Mouse (Mus musculus) forebrain, embryonic 10.5 days (tissue): ENCODE results near the gene Ppp4c. TPM values are rescaled to one million over a fixed set of nuclear protein-coding genes. Genes with fewer than 3 reads are reported as not detected.

Source experiments
- DNase-seq: peaks from one replicate; pipeline ENCODE4 v3.0.0-alpha.2; 2017; ENCODE audit warnings: low spot score; ENCODE audit errors: extremely low spot score
- H3K27ac ChIP-seq: fragments of 300-500 bp; sonication (generic); 2 replicates; pipeline ENCODE4 v1.5.1; 2016; ENCODE audit warnings: mild to moderate bottlenecking
- H3K27me3 ChIP-seq: fragments of 300-500 bp; sonication (generic); 2 replicates; pipeline ENCODE4 v1.6.1; 2016; ENCODE audit warnings: mild to moderate bottlenecking; ENCODE audit not compliant: poor library complexity, severe bottlenecking
- H3K36me3 ChIP-seq: fragments of 300-500 bp; sonication (generic); replicated peaks from 2 replicates; pipeline ENCODE4 v1.6.1; 2016; ENCODE audit warnings: mild to moderate bottlenecking, moderate library complexity
- H3K4me1 ChIP-seq: fragments of 300-500 bp; sonication (generic); 2 replicates; pipeline ENCODE4 v1.6.1; 2016
- H3K4me3 ChIP-seq: fragments of 300-500 bp; sonication (generic); 2 replicates; pipeline ENCODE4 v1.5.1; 2016; ENCODE audit warnings: mild to moderate bottlenecking, moderate library complexity
- H3K9me3 ChIP-seq: fragments of 300-500 bp; sonication (generic); 2 replicates; pipeline ENCODE4 v1.6.1; 2016; ENCODE audit warnings: mild to moderate bottlenecking, moderate library complexity
- WGBS: fragments of 180-500 bp; shearing (Covaris S2); methylation state at CpG from one replicate; pipeline ENCODE4 v1.1.7; 2016; 5-methylcytosine and 5-hydroxymethylcytosine counted together
- polyA plus RNA-seq: library from polyadenylated mRNA; unstranded; fragments of >200 nt; fragmentation: Nextera tagmentation; extraction: Ambion mirVana; gene quantifications from 2 replicates; pipeline ENCODE4 v1.2.1, GENCODE M21; 2016

The Ppp4c gene
- polyA plus RNA-seq, 1 experiment from 2014 or later: 423 TPM

DNA sequence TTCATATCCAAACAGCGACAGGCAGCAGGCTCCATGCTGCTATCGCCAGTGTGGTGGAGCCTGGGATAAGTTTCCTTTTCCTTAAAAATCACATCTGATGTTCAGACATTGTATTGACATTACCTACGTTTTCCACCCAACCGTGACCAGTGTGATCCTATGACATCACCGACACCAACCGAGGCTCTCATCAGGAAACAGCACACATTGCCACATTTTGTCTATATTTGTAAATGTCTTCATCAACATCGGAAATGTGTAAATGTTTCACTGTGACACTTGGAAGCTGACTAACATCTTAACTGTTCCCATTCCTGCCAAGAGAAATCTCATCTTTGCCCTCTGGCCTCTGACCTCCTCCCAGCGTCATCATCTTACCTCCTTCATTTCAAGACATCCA is 56.2 kb downstream of the Ppp4c start:
- WGBS: 84% methylated on average over 8 of the region's 8 CpGs
- no peak for DNase-seq
- H3K4me1 ChIP-seq: no peaks in the 10 kb centered on the region
- no peak overlapping the region for H3K4me3 ChIP-seq
- H3K36me3 ChIP-seq: no peaks in the 10 kb centered on the region
- no peaks in the 10 kb centered on the region for H3K9me3 ChIP-seq
- H3K27ac ChIP-seq: no peak overlapping the region
- H3K27me3 ChIP-seq: no peaks in the 10 kb centered on the region

Other genes starting within 250 kb of the Ppp4c start
- 230 and 233 TPM in 2 replicates for gene Eif3c, start 226.1 kb downstream of the Ppp4c start, polyA plus RNA-seq
- 0.67 and 0.79 TPM in 2 replicates for gene Apobr, start 207.6 kb downstream of the Ppp4c start, polyA plus RNA-seq
- gene Cln3, start 206.7 kb downstream of the Ppp4c start, polyA plus RNA-seq: 20.7 and 25.8 TPM in 2 replicates
- gene Il27, start 197.6 kb downstream of the Ppp4c start, polyA plus RNA-seq: not detected in 2 replicates
- gene Nupr1, start 161.6 kb downstream of the Ppp4c start, polyA plus RNA-seq: 1.3 and 2.0 TPM in 2 replicates
- gene Sgf29, start 143.2 kb downstream of the Ppp4c start, polyA plus RNA-seq: 61.1 and 64.5 TPM in 2 replicates
- 0.16 and 0.40 TPM in 2 replicates for gene Sult1a1, start 116.1 kb downstream of the Ppp4c start, polyA plus RNA-seq
- gene Bola2, start 97.1 kb downstream of the Ppp4c start, polyA plus RNA-seq: 213 and 216 TPM in 2 replicates
- 13.5 and 14.0 TPM in 2 replicates for gene Slx1b, start 96.7 kb downstream of the Ppp4c start, polyA plus RNA-seq
- 33.6 and 40.3 TPM in 2 replicates for gene Coro1a, start 84.7 kb downstream of the Ppp4c start, polyA plus RNA-seq
- gene Mapk3, start 32.9 kb downstream of the Ppp4c start, polyA plus RNA-seq: 54.4 and 55.7 TPM in 2 replicates
- 0.77 and 0.98 TPM in 2 replicates for gene Gdpd3, start 26.2 kb downstream of the Ppp4c start, polyA plus RNA-seq
- 28.9 and 35.0 TPM in 2 replicates for gene Ypel3, start 15.5 kb downstream of the Ppp4c start, polyA plus RNA-seq
- gene Tbx6, start 11.0 kb downstream of the Ppp4c start, polyA plus RNA-seq: 0.32 and 0.61 TPM in 2 replicates
- gene Fam57b, start 5.2 kb upstream of the Ppp4c start, polyA plus RNA-seq: 2.6 and 2.9 TPM in 2 replicates
- not detected in 2 replicates for gene 4930451I11Rik, start 39.1 kb upstream of the Ppp4c start, polyA plus RNA-seq
- 9.8 and 10.1 TPM in 2 replicates for gene Doc2a, start 54.9 kb upstream of the Ppp4c start, polyA plus RNA-seq
- gene Hirip3, start 69.5 kb upstream of the Ppp4c start, polyA plus RNA-seq: 57.4 and 65.2 TPM in 2 replicates
- 110 and 117 TPM in 2 replicates for gene Ino80e, start 69.9 kb upstream of the Ppp4c start, polyA plus RNA-seq
- 54.0 and 54.1 TPM in 2 replicates for gene Taok2, start 92.2 kb upstream of the Ppp4c start, polyA plus RNA-seq
- gene Tmem219, start 130.4 kb upstream of the Ppp4c start, polyA plus RNA-seq: 22.2 and 24.9 TPM in 2 replicates
- gene Kctd13, start 136.4 kb upstream of the Ppp4c start, polyA plus RNA-seq: 17.5 and 18.0 TPM in 2 replicates
- 0.21 TPM in 1 of 2 replicates, not detected in the other for gene Asphd1, start 157.1 kb upstream of the Ppp4c start, polyA plus RNA-seq
- gene Sez6l2, start 158.1 kb upstream of the Ppp4c start, polyA plus RNA-seq: 0.72 and 1.2 TPM in 2 replicates
- gene Cdipt, start 183.4 kb upstream of the Ppp4c start, polyA plus RNA-seq: 84.6 and 85.7 TPM in 2 replicates
- gene Cdiptos, start 183.6 kb upstream of the Ppp4c start, polyA plus RNA-seq: 0.72 and 1.0 TPM in 2 replicates
- gene Mvp, start 222.1 kb upstream of the Ppp4c start, polyA plus RNA-seq: 3.3 TPM in 2 replicates
- not detected in 2 replicates for gene Pagr1b, start 224.0 kb upstream of the Ppp4c start, polyA plus RNA-seq
- gene Pagr1a, start 224.9 kb upstream of the Ppp4c start, polyA plus RNA-seq: 92.7 and 121 TPM in 2 replicates
- gene Gm42742, start 228.6 kb upstream of the Ppp4c start, polyA plus RNA-seq: 32.6 and 46.7 TPM in 2 replicates
- gene Prrt2, start 228.7 kb upstream of the Ppp4c start, polyA plus RNA-seq: 3.5 and 4.0 TPM in 2 replicates
- gene Maz, start 234.5 kb upstream of the Ppp4c start, polyA plus RNA-seq: 60.2 and 65.7 TPM in 2 replicates
- gene Kif22, start 250.0 kb upstream of the Ppp4c start, polyA plus RNA-seq: 223 and 226 TPM in 2 replicates